Mouse (Mus musculus) left cerebral cortex, postnatal 25 days (tissue): ENCODE measurements around the gene Hist2h3c2. TPM values are rescaled to one million over a fixed set of nuclear protein-coding genes. Genes with fewer than 3 reads are reported as not detected.
A peak's percentile ranks its signal among the peaks of the same experiment; 100 is the strongest.
"Not testable (repeated sequence)": the region's sequence is repeated elsewhere in the genome, so short reads cannot be mapped to it uniquely, and the experiment has no call there.

ENCODE experiments used
- DNase-seq, 2 experiments: peaks; one replicate each; pipeline ENCODE4 v3.0.0; 2022; ENCODE audit warnings: low spot score in 2 of 2, mixed read lengths in 1 of 2
- intact Hi-C: fragments of 180-260 bp; cut with DNase I; formaldehyde crosslinking; loops from one replicate; pipeline ENCODE4 v1.15.1; 2025
- total RNA-seq, 2 experiments: library from RNA; stranded (reverse); gene quantifications; 2 replicates each; pipeline ENCODE4 v1.2.3; 2021

Gene Hist2h3c2
- total RNA-seq, 2 experiments from 2014 or later = 5.6 to 7.5 TPM

GRCm38 (mm10) chr3:96239949-96240798 lies 1.2 kb upstream of the Hist2h3c2 start, which contains the start of gene Hist2h2aa2:
Hist2h2aa2 (minus strand) TSS chr3:96240276.
- peak; percentile 97 to 98 for DNase-seq
- intact Hi-C loops = not testable (repeated sequence)

GRCm38 (mm10) chr3:96237904-96238511 lies 919 bp downstream of the Hist2h3c2 start:
- no peak for DNase-seq
- intact Hi-C loops = no loop called here

- intact Hi-C loops = no loop called here
- no peak for DNase-seq
Observed at GRCm38 (mm10) chr3:96237335-96237903, 1.5 kb downstream of the Hist2h3c2 start.

GRCm38 (mm10) chr3:96236834-96237334 lies 2.0 kb downstream of the Hist2h3c2 start:
- DNase-seq = no peak
- intact Hi-C loops = no loop called here

GRCm38 (mm10) chr3:96235836-96236235 lies 3.1 kb downstream of the Hist2h3c2 start:
- intact Hi-C loops = no loop called here
- DNase-seq = no peak

GRCm38 (mm10) chr3:96234914-96235313 lies 4.0 kb downstream of the Hist2h3c2 start:
- no peak for DNase-seq
- intact Hi-C loops = no loop called here

- DNase-seq = no peak
- intact Hi-C loops = no loop called here
Observed at GRCm38 (mm10) chr3:96231758-96232120, 7.2 kb downstream of the Hist2h3c2 start.

- no peak for DNase-seq
- intact Hi-C loops = no loop called here
Observed at GRCm38 (mm10) chr3:96230910-96231757, 7.8 kb downstream of the Hist2h3c2 start.

GRCm38 (mm10) chr3:96230404-96230803 lies 8.5 kb downstream of the Hist2h3c2 start:
- DNase-seq = no peak
- intact Hi-C loops = no loop called here

- DNase-seq = no peak
- intact Hi-C loops = no loop called here
Observed at GRCm38 (mm10) chr3:96228828-96229227, 10.1 kb downstream of the Hist2h3c2 start.

- no peak for DNase-seq
- intact Hi-C loops = no loop called here
Observed at GRCm38 (mm10) chr3:96226695-96227648, 12.0 kb downstream of the Hist2h3c2 start.

GRCm38 (mm10) chr3:96225421-96225820 lies 13.5 kb downstream of the Hist2h3c2 start:
- intact Hi-C loops = no loop called here
- DNase-seq = no peak

- intact Hi-C loops = no loop called here
Observed at GRCm38 (mm10) chr3:96222774-96223173, 16.2 kb downstream of the Hist2h3c2 start.

GRCm38 (mm10) chr3:96221640-96222038 lies 17.3 kb downstream of the Hist2h3c2 start:
- intact Hi-C loops = loop anchor here (2.0 kb wide), 1 partner anchor 41 kb away; the partner anchor contains the start of gene Hist2h4
- no peak for DNase-seq

More at GRCm38 (mm10) chr3:96222774-96223173, 16.2 kb downstream of the Hist2h3c2 start:
- DNase-seq = peak in 1 of 2 experiments; percentile 19

- intact Hi-C loops = loop anchor here (2.0 kb wide), 1 partner anchor 42 kb away; the partner anchor contains the start of gene Hist2h4
- DNase-seq = peak; percentile 87 to 96
Observed at GRCm38 (mm10) chr3:96220765-96221639, 17.9 kb downstream of the Hist2h3c2 start, which contains the start of the genes Hist2h2ac and Hist2h2be. Hist2h2ac (minus strand) TSS chr3:96220880. Hist2h2be (plus strand) TSS chr3:96221119.

GRCm38 (mm10) chr3:96220131-96220764 lies 18.7 kb downstream of the Hist2h3c2 start:
- DNase-seq = not testable (repeated sequence)
- intact Hi-C loops = loop anchor here (2.0 kb wide), 1 partner anchor 43 kb away; the partner anchor contains the start of gene Hist2h4
